Mouse (Mus musculus) erythroid progenitor cell, adult 5-6 weeks (primary cell): ENCODE results near the gene Enpp3. TPM values are rescaled to one million over a fixed set of nuclear protein-coding genes. Genes with fewer than 3 reads are reported as not detected.

ENCODE experiments used
- ATAC-seq: replicated peaks from 2 replicates; pipeline ENCODE4 v1.8.0; 2016; ENCODE audit warnings: moderate number of reproducible peaks, mild to moderate bottlenecking, moderate TSS enrichment, inconsistent platforms; ENCODE audit not compliant: poor library complexity, low FRiP score, severe bottlenecking
- total RNA-seq, 2 experiments: library from RNA; stranded (forward) in 1 of 2; stranded (reverse) in 1 of 2; fragments of 150-400 nt in 1 of 2; fragments of 186-747, 209-891 nt in 1 of 2; gene quantifications; 2 replicates each; pipeline versions ENCODE4 v1.2.3 to v1.2.4; 2015 to 2017; ENCODE audit warnings: low replicate concordance in 2 of 2

Gene Enpp3
- total RNA-seq (2015; ENCODE audit: low replicate concordance) (1.3 and 2.9 TPM in 2 replicates), total RNA-seq (2017; ENCODE audit: low replicate concordance) (0.30 and 1.4 TPM in 2 replicates)

- ATAC-seq, result no peak
These were observed at the start of gene Enpp3 for GRCm38 (mm10) chr10:24842676-24843075. Gene Enpp3, minus strand, starts transcription at chr10:24842823.

- no peak for ATAC-seq
These were observed 45.7 kb upstream of the Enpp3 start for GRCm38 (mm10) chr10:24888343-24888742.

GRCm38 (mm10) chr10:24886008-24886407, 43.4 kb upstream of the Enpp3 start:
- no peak for ATAC-seq

- ATAC-seq, result no peak
These were observed 31.0 kb upstream of the Enpp3 start for GRCm38 (mm10) chr10:24873624-24874023.

- peak; percentile 100 for ATAC-seq
These were observed 27.2 kb upstream of the Enpp3 start, which contains the start of gene Med23 for GRCm38 (mm10) chr10:24869760-24870290. Gene Med23, plus strand, starts transcription at chr10:24869986.

GRCm38 (mm10) chr10:24864434-24864833, 21.8 kb upstream of the Enpp3 start:
- ATAC-seq, result no peak

- ATAC-seq, result no peak
These were observed 20.5 kb upstream of the Enpp3 start for GRCm38 (mm10) chr10:24863146-24863545.

- ATAC-seq, result no peak
These were observed 625 bp downstream of the Enpp3 start for GRCm38 (mm10) chr10:24841998-24842397.

- peak; percentile 86 for ATAC-seq
These were observed 1.8 kb downstream of the Enpp3 start for GRCm38 (mm10) chr10:24840795-24841194.

- ATAC-seq, result no peak
These were observed 6.1 kb downstream of the Enpp3 start for GRCm38 (mm10) chr10:24836366-24837038.

- no peak for ATAC-seq
These were observed 6.8 kb downstream of the Enpp3 start for GRCm38 (mm10) chr10:24835702-24836342.

GRCm38 (mm10) chr10:24834634-24835371, 7.8 kb downstream of the Enpp3 start:
- no peak for ATAC-seq

GRCm38 (mm10) chr10:24832306-24832705, 10.3 kb downstream of the Enpp3 start:
- no peak for ATAC-seq

- ATAC-seq, result no peak
These were observed 11.1 kb downstream of the Enpp3 start for GRCm38 (mm10) chr10:24831377-24832095.

- peak; percentile 66 for ATAC-seq
These were observed 12.2 kb downstream of the Enpp3 start for GRCm38 (mm10) chr10:24830448-24830847.

GRCm38 (mm10) chr10:24828136-24828535, 14.5 kb downstream of the Enpp3 start:
- ATAC-seq, result peak; percentile 81

GRCm38 (mm10) chr10:24826130-24826529, 16.5 kb downstream of the Enpp3 start:
- no peak for ATAC-seq

GRCm38 (mm10) chr10:24825456-24826081, 17.1 kb downstream of the Enpp3 start:
- ATAC-seq, result no peak

- ATAC-seq, result no peak
These were observed 18.0 kb downstream of the Enpp3 start for GRCm38 (mm10) chr10:24824621-24825020.
